ENCODE assay signal across 10 mouse cellular contexts in genomic region chr17:12780125-12780524, GRCm38 (mm10). TPM values are rescaled to one million over a fixed set of nuclear protein-coding genes. Genes with fewer than 3 reads are reported as not detected.
DNase-seq lines count a peak whose midpoint lies in the region; ATAC-seq and TF ChIP-seq lines count a peak whose summit lies in the region.
"Had no signal": no experiment of that assay in that cellular context is flagged by ENCODE, and none has a peak within 500 bp of the region (broad histone marks: within the 10 kb centered on the region; RNA-seq: fewer than 3 reads in every experiment).

No protein-coding gene starts in this region.

- TF ChIP-seq CTCF in gastrocnemius, adult 2 months (IDR thresholded peaks at IDR 0.05) = no peak
- TF ChIP-seq CTCF in lung, embryonic 14.5 days (IDR thresholded peaks at IDR 0.05; ENCODE audit: low read depth) = no peak

- H3K9me3 ChIP-seq in lung, embryonic 14.5 days (ENCODE audit: low read depth, low read length) = no peaks in the 10 kb centered on the region
- H3K9me3 ChIP-seq in intestine, embryonic 16.5 days (ENCODE audit: control insufficient read depth, low read length) = no peaks in the 10 kb centered on the region
- no peaks in the 10 kb centered on the region for H3K9me3 ChIP-seq in stomach, embryonic 16.5 days (replicated peaks; ENCODE audit: control insufficient read depth, low read length)

- WGBS in lung, embryonic 14.5 days = 11% methylated on average over 8 of the region's 8 CpGs
- WGBS in intestine, embryonic 16.5 days = 23% methylated on average over 8 of the region's 8 CpGs
- WGBS in stomach, embryonic 16.5 days = 12% methylated on average over 8 of the region's 8 CpGs

- peak overlapping the region; percentile 50 for H3K27ac ChIP-seq in gastrocnemius, adult 2 months
- H3K27ac ChIP-seq in lung, embryonic 14.5 days (ENCODE audit: low read depth) = peak overlapping the region; percentile 91
- peak overlapping the region; percentile 82 for H3K27ac ChIP-seq in intestine, embryonic 16.5 days (ENCODE audit: low read length)
- peak overlapping the region; percentile 98 for H3K27ac ChIP-seq in stomach, embryonic 16.5 days (ENCODE audit: low read length)

- H3K36me3 ChIP-seq in lung, embryonic 14.5 days (ENCODE audit: insufficient read depth) = peaks cover 20% of the 10 kb centered on the region; the same call in 1 of the 2 replicates
- H3K36me3 ChIP-seq in intestine, embryonic 16.5 days (ENCODE audit: control insufficient read depth, insufficient read depth, low read length) = no peaks in the 10 kb centered on the region
- peaks cover 12% of the 10 kb centered on the region; the same call in 1 of the 2 replicates for H3K36me3 ChIP-seq in stomach, embryonic 16.5 days (ENCODE audit: control insufficient read depth, insufficient read depth, low read length)

- H3K4me1 ChIP-seq in lung, embryonic 14.5 days (ENCODE audit: insufficient read depth) = peaks cover 36% of the 10 kb centered on the region
- peaks cover 46% of the 10 kb centered on the region for H3K4me1 ChIP-seq in intestine, embryonic 16.5 days (ENCODE audit: control insufficient read depth, insufficient read depth, low read length)
- H3K4me1 ChIP-seq in stomach, embryonic 16.5 days (ENCODE audit: control insufficient read depth, insufficient read depth, low read length) = peaks cover 48% of the 10 kb centered on the region

- no peak for DNase-seq in gastrocnemius, adult 2 months
- DNase-seq in gastrocnemius, adult 18-20 months (ENCODE audit: low spot score) = no peak
- DNase-seq in lung, embryonic 14.5 days = peak; percentile 72
- no peak for DNase-seq in lung, postnatal 10 days
- DNase-seq in adrenal gland, postnatal 36 days = no peak
- no peak for DNase-seq in gastrocnemius, adult 8-10 months (ENCODE audit: low spot score in 2 of 2)
- DNase-seq: midbrain, embryonic 14.5 days had no signal

- H3K27me3 ChIP-seq in lung, embryonic 14.5 days (ENCODE audit: insufficient read depth, low read length) = no peaks in the 10 kb centered on the region
- no peaks in the 10 kb centered on the region for H3K27me3 ChIP-seq in intestine, embryonic 16.5 days (replicated peaks; ENCODE audit: control insufficient read depth, insufficient read depth, low read length)
- no peaks in the 10 kb centered on the region for H3K27me3 ChIP-seq in stomach, embryonic 16.5 days (ENCODE audit: control insufficient read depth, insufficient read depth, low read length)
- H3K27me3 ChIP-seq: Patski had no signal

- peak overlapping the region; percentile 4; the same call in 1 of the 2 replicates for H3K9ac ChIP-seq in lung, embryonic 14.5 days
- peak overlapping the region; percentile 34; the same call in 1 of the 2 replicates for H3K9ac ChIP-seq in intestine, embryonic 16.5 days (ENCODE audit: low read depth, low read length)
- peak overlapping the region; percentile 56 for H3K9ac ChIP-seq in stomach, embryonic 16.5 days (ENCODE audit: low read length)

- peak; percentile 36 for ATAC-seq in lung, embryonic 14.5 days (ENCODE audit: insufficient read depth)
- peak; percentile 29 for ATAC-seq in intestine, embryonic 16.5 days
- peak; percentile 52 for ATAC-seq in stomach, embryonic 16.5 days (ENCODE audit: insufficient read depth, low FRiP score)
- ATAC-seq: Patski had no signal

- peak overlapping the region; percentile 53 for H3K4me2 ChIP-seq in lung, embryonic 14.5 days
- no peak overlapping the region for H3K4me2 ChIP-seq in intestine, embryonic 16.5 days (ENCODE audit: low read depth, low read length)
- H3K4me2 ChIP-seq in stomach, embryonic 16.5 days (ENCODE audit: low read depth, low read length) = peak overlapping the region; percentile 48

- intact Hi-C loops in gastrocnemius, adult 2 months (cut with DNase I) = no loop called here

- H3K4me3 ChIP-seq in gastrocnemius, adult 2 months = no peak overlapping the region
- H3K4me3 ChIP-seq in lung, embryonic 14.5 days (ENCODE audit: low read depth, low read length) = no peak overlapping the region
- no peak overlapping the region for H3K4me3 ChIP-seq in intestine, embryonic 16.5 days (ENCODE audit: low read length)
- no peak overlapping the region for H3K4me3 ChIP-seq in stomach, embryonic 16.5 days (replicated peaks; ENCODE audit: low read length)

RNA-seq across cellular contexts. Expression of gene Igf2r, which starts 10.7 kb away (rescaled TPM):
- total RNA-seq in gastrocnemius, adult 2 months (2021) = 10 to 100 TPM; 36.9 to 46.7 TPM
- 10 to 100 TPM; 42.4 to 43.3 TPM for total RNA-seq in gastrocnemius, adult 18-20 months (2021)
- polyA plus RNA-seq in lung, embryonic 14.5 days (2014; fragmentation: Nextera tagmentation; extraction: Ambion mirVana) = 86.6 and 87.0 TPM in 2 replicates
- polyA plus RNA-seq in intestine, embryonic 16.5 days (2015; fragmentation: Nextera tagmentation; extraction: Ambion mirVana) = 26.6 and 36.2 TPM in 2 replicates
- 38.6 and 39.3 TPM in 2 replicates for polyA plus RNA-seq in stomach, embryonic 16.5 days (2015; fragmentation: Nextera tagmentation; extraction: Ambion mirVana)
- total RNA-seq in adrenal gland, postnatal 36 days (2021) = 10 to 100 TPM; 76.5 to 97.4 TPM
- total RNA-seq in gastrocnemius, adult 8-10 months (2022) = 10 to 100 TPM; 41.4 to 54.3 (median 46.9) TPM

Comparison
In these comparisons a context has a peak if more than half of its experiments do, and no peak if none do; other contexts are left out.
1. H3K9ac ChIP-seq: peak in every context shown above with its lines; median percentile 56 in stomach, embryonic 16.5 days; 34 in intestine, embryonic 16.5 days; 4 in lung, embryonic 14.5 days.